Mouse (Mus musculus) R1 (cell line): ENCODE data around the gene Fam111a.
"Not testable (repeated sequence)": the region's sequence is repeated elsewhere in the genome, so short reads cannot be mapped to it uniquely, and the experiment has no call there.

Experiments used
- DNase-seq: peaks from one replicate; pipeline ENCODE4 v3.0.0-alpha.2; 2018; ENCODE audit warnings: low read depth, low spot score

Gene Fam111a

GRCm38 (mm10) chr19:12545440-12545839 is at the start of gene Fam111a:
Gene Fam111a (plus strand): TSS chr19:12545740.
- DNase-seq, result not testable (repeated sequence)

- no peak for DNase-seq
Measured at GRCm38 (mm10) chr19:12496241-12496640, 49.3 kb upstream of the Fam111a start.

GRCm38 (mm10) chr19:12497909-12498308 is 47.6 kb upstream of the Fam111a start:
- DNase-seq, result no peak

- no peak for DNase-seq
Measured at GRCm38 (mm10) chr19:12498321-12498720, 47.2 kb upstream of the Fam111a start.

- DNase-seq, result no peak
Measured at GRCm38 (mm10) chr19:12498941-12499340, 46.6 kb upstream of the Fam111a start.

- DNase-seq, result peak; percentile 9
Measured at GRCm38 (mm10) chr19:12499485-12499884, 46.1 kb upstream of the Fam111a start.

- DNase-seq, result peak; percentile 17
Measured at GRCm38 (mm10) chr19:12500124-12500523, 45.4 kb upstream of the Fam111a start.

GRCm38 (mm10) chr19:12500881-12501311 is 44.6 kb upstream of the Fam111a start:
- peak; percentile 32 for DNase-seq

GRCm38 (mm10) chr19:12501370-12502347 is 43.9 kb upstream of the Fam111a start, which contains the start of gene Dtx4:
Gene Dtx4 (minus strand): TSS chr19:12501454.
- peak; percentile 96 for DNase-seq

- DNase-seq, result no peak
Measured at GRCm38 (mm10) chr19:12502756-12503155, 42.8 kb upstream of the Fam111a start.

GRCm38 (mm10) chr19:12514621-12515020 is 30.9 kb upstream of the Fam111a start:
- DNase-seq, result no peak

GRCm38 (mm10) chr19:12517671-12518540 is 27.6 kb upstream of the Fam111a start:
- DNase-seq, result peak; percentile 75

- DNase-seq, result no peak
Measured at GRCm38 (mm10) chr19:12518541-12518890, 27.0 kb upstream of the Fam111a start.

- no peak for DNase-seq
Measured at GRCm38 (mm10) chr19:12523377-12523776, 22.2 kb upstream of the Fam111a start.

GRCm38 (mm10) chr19:12537168-12537567 is 8.4 kb upstream of the Fam111a start:
- no peak for DNase-seq

- no peak for DNase-seq
Measured at GRCm38 (mm10) chr19:12539975-12540374, 5.6 kb upstream of the Fam111a start.

- DNase-seq, result no peak
Measured at GRCm38 (mm10) chr19:12540727-12541126, 4.8 kb upstream of the Fam111a start.

GRCm38 (mm10) chr19:12541644-12542043 is 3.9 kb upstream of the Fam111a start:
- no peak for DNase-seq

GRCm38 (mm10) chr19:12549166-12549565 is 3.6 kb downstream of the Fam111a start:
- peak; percentile 38 for DNase-seq

- DNase-seq, result peak; percentile 46
Measured at GRCm38 (mm10) chr19:12550005-12550942, 4.7 kb downstream of the Fam111a start.

- DNase-seq, result no peak
Measured at GRCm38 (mm10) chr19:12556293-12556692, 10.8 kb downstream of the Fam111a start.
